Mouse (Mus musculus) forebrain, embryonic 11.5 days (tissue): ENCODE measurements around the gene Gpr12. TPM values are rescaled to one million over a fixed set of nuclear protein-coding genes. Genes with fewer than 3 reads are reported as not detected.

Experiments
- ATAC-seq: fragments of 200-750 bp; cut with Nextera tagmentation; replicated peaks from 2 replicates; pipeline ENCODE4 v1.8.0; 2017; ENCODE audit warnings: moderate TSS enrichment; ENCODE audit not compliant: low FRiP score
- DNase-seq: peaks from one replicate; pipeline ENCODE4 v3.0.0-alpha.2; 2017; ENCODE audit warnings: low spot score
- H3K27ac ChIP-seq: fragments of 300-500 bp; sonication (generic); 2 replicates; pipeline ENCODE4 v1.5.1; 2014; ENCODE audit warnings: low read depth, low read length
- H3K27me3 ChIP-seq: fragments of 300-500 bp; sonication (generic); 2 replicates; pipeline ENCODE4 v1.6.1; 2014; ENCODE audit warnings: mild to moderate bottlenecking, low read length, mixed read lengths; ENCODE audit not compliant: control insufficient read depth, insufficient read depth
- H3K36me3 ChIP-seq: fragments of 300-500 bp; sonication (generic); 2 replicates; pipeline ENCODE4 v1.6.1; 2014; ENCODE audit warnings: mild to moderate bottlenecking, low read length, moderate library complexity, mixed read lengths; ENCODE audit not compliant: control insufficient read depth, insufficient read depth
- H3K4me1 ChIP-seq: fragments of 300-500 bp; sonication (generic); replicated peaks from 2 replicates; pipeline ENCODE4 v1.6.1; 2014; ENCODE audit warnings: low read length, mixed read lengths; ENCODE audit not compliant: control insufficient read depth, insufficient read depth
- H3K4me2 ChIP-seq: fragments of 300-500 bp; sonication (generic); 2 replicates; pipeline ENCODE4 v1.6.1; 2014; ENCODE audit warnings: low read depth, mild to moderate bottlenecking, low read length, moderate library complexity, mixed read lengths; ENCODE audit not compliant: severe bottlenecking
- H3K4me3 ChIP-seq: fragments of 300-500 bp; sonication (generic); 2 replicates; pipeline ENCODE4 v1.5.1; 2014; ENCODE audit warnings: low read depth, low read length
- H3K9ac ChIP-seq: fragments of 300-500 bp; sonication (generic); 2 replicates; pipeline ENCODE4 v1.6.1; 2014; ENCODE audit warnings: low read length
- H3K9me3 ChIP-seq: fragments of 300-500 bp; sonication (generic); 2 replicates; pipeline ENCODE4 v1.6.1; 2016; ENCODE audit warnings: low read length, mixed read lengths; ENCODE audit not compliant: control insufficient read depth
- WGBS: fragments of 180-500 bp; shearing (Covaris S2); extraction: QIAGEN DNeasy Blood & Tissue Kit; methylation state at CpG from one replicate; pipeline ENCODE4 v1.1.7; 2014; 5-methylcytosine and 5-hydroxymethylcytosine counted together
- polyA plus RNA-seq: library from polyadenylated mRNA; unstranded; fragments of >200 nt; fragmentation: Nextera tagmentation; extraction: Ambion mirVana; gene quantifications from 2 replicates; pipeline ENCODE4 v1.2.1, GENCODE M21; 2014

Gpr12 gene
- polyA plus RNA-seq = 0.27 and 0.92 TPM in 2 replicates

DNA sequence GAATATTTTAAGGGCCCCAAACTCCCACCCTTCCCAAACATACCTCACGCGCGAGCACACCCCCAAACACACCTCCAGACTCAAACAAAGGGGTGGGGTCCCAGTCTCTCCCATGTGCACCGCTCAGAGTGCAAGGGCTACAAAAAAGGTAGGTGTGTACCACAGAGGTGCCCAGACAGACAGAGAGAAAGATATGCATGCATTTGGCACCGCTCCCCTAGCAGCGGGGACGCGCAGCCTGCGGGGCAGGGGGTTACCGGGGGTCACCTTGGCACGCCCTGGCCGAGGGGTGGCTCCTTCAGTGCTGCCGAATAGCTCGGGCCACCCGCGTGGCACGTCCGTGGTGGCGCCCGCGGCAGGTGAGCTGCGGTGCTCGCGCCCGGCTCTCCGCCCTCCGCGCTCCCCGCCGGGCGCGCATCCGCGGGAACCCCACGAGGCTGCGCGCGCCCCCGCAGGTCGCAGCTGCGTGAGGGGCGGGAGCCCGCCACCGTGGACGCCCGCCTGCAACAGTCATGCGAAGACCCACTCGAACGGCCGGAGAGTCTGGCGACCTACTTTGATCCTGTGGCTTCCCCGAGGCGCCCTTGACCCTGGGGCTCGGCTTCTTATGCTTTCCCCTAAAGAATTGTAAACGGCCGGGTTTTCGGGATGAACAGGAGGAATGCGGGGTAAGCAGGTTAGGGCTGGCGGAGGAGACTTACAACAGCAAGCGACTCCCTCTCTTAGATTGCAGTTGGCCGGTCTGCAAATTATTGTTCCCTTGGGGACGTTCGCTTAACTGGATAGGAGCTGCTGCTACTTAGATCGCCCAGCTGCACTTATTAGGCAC is at the start of gene Gpr12:
TSS of gene Gpr12 (minus strand) at position 762 of the 829 bp plus-strand sequence.
- H3K9ac ChIP-seq = peak within 1 kb of the TSS; percentile 51
- peak within 1 kb of the TSS; percentile 94 for H3K4me2 ChIP-seq
- peaks cover 38% of the 10 kb centered on the region for H3K27me3 ChIP-seq
- peak within 1 kb of the TSS; percentile 49 for H3K4me3 ChIP-seq
- peak; percentile 65 for DNase-seq
- no peaks in the 10 kb centered on the region for H3K36me3 ChIP-seq
- H3K4me1 ChIP-seq = peaks cover 4% of the 10 kb centered on the region; the same call in 1 of the 2 replicates
- no peaks in the 10 kb centered on the region for H3K9me3 ChIP-seq
- ATAC-seq = peak; percentile 68
- WGBS = under 1% methylated on average over 64 of the region's 64 CpGs
- no peak within 1 kb of the TSS for H3K27ac ChIP-seq

DNA sequence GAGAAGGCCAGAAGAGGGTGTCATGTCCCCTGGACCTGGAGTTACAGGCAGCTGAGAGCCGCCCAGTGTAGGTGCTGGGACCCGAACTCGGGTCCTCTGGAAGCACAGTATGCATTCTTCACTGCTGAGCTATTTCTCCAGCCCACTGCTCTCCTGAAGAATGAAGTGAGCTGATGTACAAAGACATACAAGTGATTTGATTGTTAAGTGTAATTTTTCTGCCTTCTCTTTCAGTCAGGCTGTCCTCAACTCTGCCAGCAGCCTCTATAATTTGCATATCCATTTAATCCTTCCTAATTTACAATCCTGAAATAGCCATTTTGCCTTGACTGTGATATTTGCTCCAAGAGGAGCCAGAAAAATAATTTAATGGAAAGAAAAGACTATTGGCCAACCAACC is 46.6 kb upstream of the Gpr12 start:
- Histone ChIP-seq H3K4me2 (no peak overlapping the region), H3K27me3 (no peaks in the 10 kb centered on the region), H3K9ac (no peak overlapping the region), H3K27ac (no peak overlapping the region), H3K4me3 (no peak overlapping the region), H3K36me3 (no peaks in the 10 kb centered on the region), H3K4me1 (no peaks in the 10 kb centered on the region), H3K9me3 (no peaks in the 10 kb centered on the region)
- no peak for DNase-seq
- 84% methylated on average over 3 of the region's 3 CpGs for WGBS
- ATAC-seq = no peak

DNA sequence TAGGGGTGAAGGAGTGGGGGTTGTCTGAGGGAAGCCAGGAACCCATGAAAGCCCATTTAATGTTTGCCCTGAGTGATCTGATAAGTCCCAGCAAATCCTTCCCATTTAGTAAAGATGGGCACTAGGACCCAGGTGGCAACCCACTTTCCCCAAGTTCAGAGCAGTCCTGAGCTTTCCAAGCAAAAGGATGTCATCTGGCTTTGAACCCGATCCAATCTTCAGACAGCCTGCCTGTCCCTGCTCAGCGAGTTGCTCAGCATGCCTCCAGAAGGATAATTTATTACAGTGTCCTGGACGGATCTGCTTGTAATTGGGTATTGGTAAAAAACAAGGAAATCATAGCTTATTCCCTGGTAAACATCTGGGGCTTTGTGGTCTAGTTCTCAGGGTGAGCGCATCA is 45.9 kb upstream of the Gpr12 start:
- H3K9me3 ChIP-seq = no peaks in the 10 kb centered on the region
- 52% methylated on average over 4 of the region's 4 CpGs for WGBS
- ATAC-seq = no peak

DNA sequence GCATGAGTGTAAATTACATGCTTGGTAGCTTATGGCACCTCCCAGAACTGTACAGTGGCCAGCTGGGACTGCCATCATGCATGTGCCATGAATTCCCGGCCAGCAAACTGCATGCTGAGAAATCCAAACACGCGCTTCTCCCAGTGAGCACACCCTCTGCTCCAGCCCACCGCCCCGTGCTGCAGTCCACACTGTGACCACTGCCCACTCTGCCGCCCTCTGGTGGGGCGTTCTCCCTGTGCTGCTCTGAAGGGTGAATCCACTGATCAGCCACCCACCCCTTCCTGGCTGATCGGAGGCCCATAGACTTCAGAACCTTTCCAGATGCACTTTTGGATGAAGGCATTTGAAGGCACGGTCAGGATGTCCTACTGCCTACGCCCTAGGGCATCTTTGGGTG is 44.6 kb upstream of the Gpr12 start:
- H3K4me1 ChIP-seq = no peaks in the 10 kb centered on the region
- no peak overlapping the region for H3K4me3 ChIP-seq
- no peaks in the 10 kb centered on the region for H3K9me3 ChIP-seq
- no peaks in the 10 kb centered on the region for H3K27me3 ChIP-seq
- no peak overlapping the region for H3K4me2 ChIP-seq
- WGBS = 80% methylated on average over 10 of the region's 10 CpGs
- no peak for ATAC-seq
- DNase-seq = no peak
- H3K9ac ChIP-seq = no peak overlapping the region
- H3K36me3 ChIP-seq = no peaks in the 10 kb centered on the region
- H3K27ac ChIP-seq = no peak overlapping the region

More for the DNA sequence above, 45.9 kb upstream of the Gpr12 start:
- no peak overlapping the region for H3K27ac ChIP-seq
- H3K4me1 ChIP-seq = no peaks in the 10 kb centered on the region
- H3K4me3 ChIP-seq = no peak overlapping the region
- H3K9ac ChIP-seq = no peak overlapping the region
- H3K36me3 ChIP-seq = no peaks in the 10 kb centered on the region
- H3K4me2 ChIP-seq = no peak overlapping the region
- DNase-seq = no peak
- no peaks in the 10 kb centered on the region for H3K27me3 ChIP-seq

DNA sequence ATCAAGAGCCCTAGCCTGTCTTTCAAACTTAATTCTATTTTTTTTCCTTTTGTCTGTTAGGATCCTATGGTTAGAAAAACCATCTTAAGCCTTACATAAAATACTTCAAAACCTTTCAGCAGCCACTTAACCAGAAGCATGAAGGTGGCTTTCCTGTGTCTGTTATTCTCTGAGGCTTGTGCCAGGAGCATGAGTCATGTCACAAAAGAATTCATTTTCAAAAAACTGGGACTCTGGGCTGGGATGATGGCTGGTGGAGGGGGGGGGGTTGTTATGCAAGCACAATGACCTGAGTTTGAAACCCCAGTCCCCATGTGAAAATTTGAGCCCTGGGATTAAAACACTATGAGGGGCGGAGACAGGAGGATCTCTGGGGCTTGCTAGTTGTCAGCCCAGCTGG is 43.8 kb upstream of the Gpr12 start:
- no peak for DNase-seq
- Histone ChIP-seq H3K36me3 (no peaks in the 10 kb centered on the region), H3K27me3 (no peaks in the 10 kb centered on the region), H3K4me1 (no peaks in the 10 kb centered on the region), H3K9ac (no peak overlapping the region), H3K4me3 (no peak overlapping the region), H3K4me2 (no peak overlapping the region), H3K9me3 (no peaks in the 10 kb centered on the region), H3K27ac (no peak overlapping the region)
- ATAC-seq = no peak
- WGBS = 72% methylated on average over 1 of the region's 1 CpGs

DNA sequence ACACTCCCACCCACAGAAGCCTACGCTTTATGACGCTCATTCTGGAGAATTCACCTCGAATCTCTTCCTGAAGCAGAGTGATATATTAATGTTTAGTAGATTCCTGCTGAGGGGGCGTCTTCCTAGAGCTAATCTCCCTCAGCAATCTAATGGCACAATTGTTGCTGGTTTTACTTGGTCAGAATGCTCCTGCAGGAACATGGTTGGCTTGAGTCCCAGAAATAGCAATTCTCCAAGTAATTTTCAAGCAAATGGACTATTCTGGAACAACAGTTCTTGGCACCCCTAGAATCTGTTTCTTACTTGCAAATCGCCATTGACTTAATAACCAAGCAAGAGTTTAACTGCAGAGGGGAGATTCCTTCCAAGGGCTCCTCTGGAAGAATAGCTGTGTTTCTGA is 42.9 kb upstream of the Gpr12 start:
- Histone ChIP-seq H3K4me1 (no peaks in the 10 kb centered on the region), H3K27me3 (no peaks in the 10 kb centered on the region), H3K4me2 (no peak overlapping the region), H3K9me3 (no peaks in the 10 kb centered on the region), H3K9ac (no peak overlapping the region), H3K4me3 (no peak overlapping the region), H3K27ac (no peak overlapping the region), H3K36me3 (no peaks in the 10 kb centered on the region)
- 69% methylated on average over 5 of the region's 5 CpGs for WGBS
- no peak for ATAC-seq
- DNase-seq = no peak

DNA sequence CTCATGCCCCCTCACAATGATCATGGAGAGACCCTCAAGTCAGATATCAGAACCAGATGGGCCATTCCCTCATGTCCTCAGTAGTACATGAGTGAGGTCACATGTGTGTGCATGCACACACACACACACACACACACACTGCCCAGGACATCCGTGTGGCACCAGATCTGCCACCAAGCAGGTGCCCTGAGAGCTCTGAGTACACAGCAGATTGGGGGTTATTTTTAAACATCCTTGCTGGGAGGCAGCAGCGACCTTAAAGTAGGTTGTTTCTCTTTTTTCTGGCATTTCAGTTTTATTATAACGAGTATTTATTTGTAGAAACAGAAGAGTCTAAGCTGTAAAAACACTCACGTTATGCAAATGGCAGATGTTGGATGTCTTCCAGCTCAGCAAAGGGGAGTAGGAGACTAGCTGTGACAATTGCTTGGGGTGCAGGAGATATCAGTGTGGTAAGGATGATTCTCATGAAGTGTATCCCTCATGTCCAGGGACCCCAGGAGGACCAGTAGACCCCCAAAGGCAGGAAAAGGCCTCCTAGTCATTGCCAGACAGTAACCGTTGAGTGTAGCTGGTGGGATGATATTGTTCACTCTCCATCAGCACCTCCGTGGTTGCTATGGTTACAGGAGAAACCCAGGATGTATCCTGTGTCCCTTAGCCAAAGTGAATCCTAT is 40.7 kb upstream of the Gpr12 start:
- Histone ChIP-seq H3K36me3 (no peaks in the 10 kb centered on the region), H3K27me3 (no peaks in the 10 kb centered on the region), H3K9me3 (no peaks in the 10 kb centered on the region), H3K4me2 (no peak overlapping the region), H3K4me3 (no peak overlapping the region), H3K4me1 (no peaks in the 10 kb centered on the region), H3K9ac (no peak overlapping the region), H3K27ac (no peak overlapping the region)
- no peak for DNase-seq
- 75% methylated on average over 6 of the region's 6 CpGs for WGBS
- ATAC-seq = no peak

DNA sequence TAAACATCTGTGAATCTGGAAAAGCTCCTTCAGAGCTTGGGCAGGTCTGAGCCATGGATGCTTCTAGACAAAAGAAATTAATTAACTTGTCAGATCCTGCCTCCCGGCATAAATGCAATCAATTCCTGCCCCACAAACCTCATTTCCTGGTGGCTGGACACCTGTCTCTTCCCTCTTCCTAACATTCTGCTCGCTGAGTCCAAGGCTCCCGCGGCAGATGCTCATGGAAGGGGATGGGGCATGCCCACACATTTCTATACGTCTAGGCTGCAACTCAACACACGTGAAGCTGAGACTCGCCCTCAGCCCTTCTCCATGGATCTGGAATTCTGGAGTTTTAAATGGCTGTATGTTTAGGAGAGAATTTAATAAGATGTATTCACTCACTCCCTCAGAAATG is 26.8 kb upstream of the Gpr12 start:
- Histone ChIP-seq H3K36me3 (no peaks in the 10 kb centered on the region), H3K9ac (no peak overlapping the region), H3K4me3 (no peak overlapping the region), H3K9me3 (no peaks in the 10 kb centered on the region), H3K27ac (no peak overlapping the region), H3K4me1 (no peaks in the 10 kb centered on the region), H3K27me3 (no peaks in the 10 kb centered on the region), H3K4me2 (no peak overlapping the region)
- ATAC-seq = no peak
- no peak for DNase-seq
- 72% methylated on average over 7 of the region's 7 CpGs for WGBS
